Mouse (Mus musculus) gastrocnemius, postnatal 4 days (tissue): Measurements from ENCODE around the gene Fgfr2. TPM values are rescaled to one million over a fixed set of nuclear protein-coding genes. Genes with fewer than 3 reads are reported as not detected.

ENCODE experiments used
- DNase-seq, 2 experiments: peaks; one replicate each; pipeline ENCODE4 v3.0.0; 2021 to 2022; ENCODE audit warnings: low spot score in 2 of 2, mixed read lengths in 2 of 2
- total RNA-seq, 2 experiments: library from RNA; stranded (reverse); gene quantifications; 2 replicates each; pipeline ENCODE4 v1.2.3; 2021

The Fgfr2 gene
- total RNA-seq, 2 experiments from 2014 or later = 6.5 to 8.0 TPM

DNA sequence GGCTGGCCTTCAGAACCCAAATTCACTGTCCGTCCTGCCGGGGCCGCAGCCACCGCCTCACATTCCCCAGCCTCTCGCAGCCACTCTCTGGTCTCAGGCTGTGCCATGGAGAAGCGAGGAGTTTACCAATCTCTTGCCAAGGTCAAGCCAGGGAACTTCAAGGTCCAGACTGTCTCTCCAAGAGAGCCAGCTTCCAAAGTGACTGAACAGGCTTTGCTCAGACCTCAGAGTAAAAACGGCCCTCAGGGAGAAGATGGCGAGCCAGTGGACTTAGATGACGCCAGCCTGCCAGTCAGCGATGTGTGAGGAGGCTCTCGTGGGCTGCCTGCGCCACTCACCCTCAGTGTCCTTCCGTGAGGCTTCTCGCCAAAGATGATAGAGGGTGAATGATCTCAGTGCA, 2212.3 kb downstream of the Fgfr2 start:
- DNase-seq = no peak

DNA sequence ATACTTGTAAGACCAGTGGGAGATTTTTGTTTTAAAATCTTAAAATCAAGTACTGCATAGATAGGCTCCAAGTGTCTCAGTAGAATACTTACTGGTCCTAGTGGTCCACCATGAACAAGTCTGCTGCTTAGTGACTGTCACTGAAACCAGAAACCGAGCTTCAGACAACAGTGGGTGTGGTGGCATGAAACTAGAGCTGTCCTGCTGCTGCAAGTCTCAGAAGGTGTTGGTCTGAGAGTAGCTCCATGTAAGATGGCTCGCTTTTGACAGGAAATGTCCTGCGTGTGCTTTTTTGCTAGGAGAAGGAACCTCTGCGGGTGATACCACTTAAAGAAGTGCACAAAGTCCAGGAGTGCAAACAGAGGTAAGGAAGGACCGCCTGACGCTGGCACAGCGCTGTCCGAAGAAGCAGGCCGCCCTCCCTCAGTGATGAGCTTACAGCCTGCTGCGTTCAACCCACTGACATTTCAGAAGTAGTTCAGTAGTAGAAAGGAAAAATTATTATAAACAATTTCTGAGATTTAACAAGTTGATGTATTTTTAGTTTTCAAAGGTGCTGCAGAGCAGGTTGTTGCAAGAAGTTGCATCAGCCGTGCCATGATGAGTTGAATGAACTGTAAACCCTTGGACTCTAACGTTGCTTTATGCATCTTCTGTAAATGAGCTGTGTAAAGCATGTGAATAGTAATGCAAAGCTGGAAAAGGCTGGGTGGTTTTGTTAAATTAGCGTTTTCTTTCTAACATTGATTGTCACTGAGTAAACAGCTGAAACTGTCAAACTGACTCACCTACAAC, 2218.4 kb downstream of the Fgfr2 start:
- no peak for DNase-seq

DNA sequence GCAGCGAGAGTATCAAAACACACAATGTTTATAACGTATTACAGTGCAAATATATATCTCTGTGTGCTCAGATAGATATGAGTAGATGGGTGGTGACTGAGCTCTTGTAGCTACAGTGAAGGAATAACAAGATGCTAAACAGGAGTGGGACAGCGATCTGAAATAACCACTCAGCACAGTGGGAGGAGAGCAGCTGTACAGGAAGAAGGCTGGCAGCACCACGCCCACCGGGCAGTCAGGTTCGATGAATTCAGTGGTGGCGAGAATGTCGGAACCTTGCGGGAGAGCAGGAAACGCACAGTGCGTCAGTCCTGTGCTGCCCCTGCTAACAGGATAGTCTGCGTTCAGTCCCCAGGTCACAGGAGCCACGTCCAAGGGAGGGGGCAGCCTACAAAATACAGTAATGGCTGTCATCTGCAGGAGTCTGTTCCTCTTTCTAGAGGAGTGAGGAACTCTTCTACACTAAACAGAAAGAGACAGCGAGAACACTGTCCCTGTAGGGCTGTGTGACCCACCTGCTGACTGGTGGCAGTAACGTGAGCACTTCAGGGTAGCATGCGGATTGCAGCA, 2219.6 kb downstream of the Fgfr2 start:
- peak in 1 of 2 experiments; percentile 18 for DNase-seq

DNA sequence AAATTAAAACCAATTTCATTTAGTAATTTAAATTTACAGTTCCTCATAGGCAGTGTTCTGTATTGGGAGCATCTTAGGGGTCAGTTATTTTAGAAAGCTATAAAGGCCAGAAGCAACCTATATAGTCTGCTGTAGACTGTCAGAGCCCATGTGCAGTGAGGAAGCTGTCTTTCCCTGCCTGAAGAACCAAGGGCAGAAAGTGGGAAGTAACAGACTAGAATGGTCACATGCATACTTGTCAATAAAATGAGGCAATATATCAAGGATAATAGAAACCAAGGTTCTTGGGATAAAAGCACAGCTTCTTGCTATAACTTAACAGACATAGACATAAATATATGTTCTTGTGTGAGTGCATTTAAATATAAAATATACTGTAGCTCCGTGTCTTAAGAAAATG, 2220.2 kb downstream of the Fgfr2 start:
- DNase-seq = no peak

DNA sequence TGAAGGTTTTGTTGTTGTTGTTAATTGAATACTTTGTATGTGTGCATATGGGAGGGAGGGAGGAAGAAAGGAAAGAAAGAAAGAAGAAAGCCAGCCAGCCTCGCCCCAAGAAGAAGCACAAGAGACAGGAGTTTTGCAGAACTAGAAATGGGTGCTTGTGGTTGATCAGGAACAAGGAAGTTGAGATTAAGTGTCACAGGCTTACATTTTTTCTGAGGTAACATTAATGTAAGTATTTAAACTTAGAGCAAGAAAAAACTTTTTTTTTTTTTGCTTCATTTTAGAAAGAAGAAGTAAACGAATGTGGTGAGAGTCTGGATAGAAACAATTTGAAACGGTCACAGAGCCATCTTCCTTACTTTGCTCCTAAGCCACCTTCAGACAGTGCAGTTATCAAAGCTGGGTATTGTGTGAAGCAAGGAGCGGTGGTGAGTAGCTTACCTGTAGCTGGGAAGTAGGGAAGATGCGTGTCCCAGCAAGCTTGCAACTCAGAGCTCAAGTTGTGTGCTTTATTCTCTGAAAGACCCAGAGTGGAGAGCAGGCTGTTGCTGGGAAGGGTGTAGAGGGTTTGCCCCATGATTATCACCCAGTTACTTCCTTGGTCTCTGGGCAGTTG, 2222.8 kb downstream of the Fgfr2 start:
- DNase-seq = no peak

DNA sequence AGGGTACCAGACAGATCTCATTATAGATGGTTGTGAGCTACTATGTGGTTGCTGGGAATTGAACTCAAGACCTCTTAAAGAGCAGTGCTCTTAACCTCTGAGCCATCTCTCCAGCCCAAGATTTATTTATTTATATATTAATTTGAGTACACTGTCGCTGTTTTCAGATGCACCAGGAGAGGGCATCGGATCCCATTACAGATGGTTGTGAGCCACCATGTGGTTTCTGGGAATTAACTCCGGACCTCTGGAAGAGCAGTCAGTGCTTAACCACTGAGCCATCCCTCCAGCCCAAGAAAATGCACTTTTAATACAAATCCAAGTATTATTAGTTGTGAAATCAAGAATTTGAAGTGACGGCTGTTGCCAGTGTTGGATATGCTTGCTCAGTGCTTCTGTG, 2224.8 kb downstream of the Fgfr2 start:
- no peak for DNase-seq

DNA sequence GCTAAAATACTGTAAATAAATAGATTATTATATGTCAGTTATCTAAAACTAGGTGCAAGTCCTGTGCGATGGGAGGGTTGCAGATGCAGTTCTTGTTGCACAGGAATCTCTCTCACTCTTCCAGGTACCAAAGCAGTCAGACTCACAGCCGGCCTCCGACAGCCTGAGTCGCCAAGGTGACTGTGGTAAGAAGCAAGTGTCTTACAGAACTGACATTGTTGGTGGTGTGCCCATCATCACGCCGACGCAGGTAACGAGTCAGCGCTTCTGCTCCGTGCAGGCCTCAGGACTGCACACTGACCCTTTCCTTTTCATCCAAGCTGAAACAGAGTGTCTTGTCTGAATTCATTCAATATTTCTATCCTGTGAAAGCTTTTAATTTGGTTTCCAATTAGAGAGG, 2225.9 kb downstream of the Fgfr2 start:
- no peak for DNase-seq

DNA sequence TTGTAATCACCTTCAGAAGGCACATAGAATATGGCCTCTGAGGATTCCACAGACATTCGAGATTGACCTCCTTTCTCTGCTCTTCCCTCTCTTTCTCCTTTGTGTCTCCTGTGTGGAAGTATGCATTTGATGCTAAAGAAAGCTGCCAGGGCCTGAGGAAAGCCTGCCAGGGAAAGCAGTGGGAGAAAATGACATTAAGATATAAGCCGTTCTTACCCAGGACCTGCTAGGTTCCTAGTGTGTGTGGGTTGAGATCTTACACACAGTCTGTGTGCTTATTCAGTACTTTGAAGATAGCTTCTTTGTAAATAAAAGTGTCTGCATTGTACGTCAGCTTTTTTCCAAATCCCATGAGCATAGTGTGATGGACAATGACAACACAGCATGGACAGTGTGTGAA, 2227.1 kb downstream of the Fgfr2 start:
- DNase-seq = no peak

DNA sequence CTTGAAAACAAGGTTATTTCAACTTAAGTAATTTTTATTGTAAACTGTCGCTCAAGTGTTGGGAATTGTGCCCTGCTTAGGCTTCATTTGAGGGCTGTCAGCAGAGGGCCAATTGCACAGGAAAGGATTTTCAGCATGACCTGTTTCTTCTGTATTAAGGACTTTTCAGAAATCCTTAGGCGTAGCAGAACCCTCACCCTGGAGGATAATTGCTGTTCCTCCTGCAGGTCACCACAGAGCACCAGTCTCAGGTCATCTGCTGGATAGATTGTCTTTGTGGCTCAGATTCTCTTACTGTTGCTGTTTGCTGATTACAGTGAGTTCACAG, 2227.6 kb downstream of the Fgfr2 start:
- DNase-seq = no peak

DNA sequence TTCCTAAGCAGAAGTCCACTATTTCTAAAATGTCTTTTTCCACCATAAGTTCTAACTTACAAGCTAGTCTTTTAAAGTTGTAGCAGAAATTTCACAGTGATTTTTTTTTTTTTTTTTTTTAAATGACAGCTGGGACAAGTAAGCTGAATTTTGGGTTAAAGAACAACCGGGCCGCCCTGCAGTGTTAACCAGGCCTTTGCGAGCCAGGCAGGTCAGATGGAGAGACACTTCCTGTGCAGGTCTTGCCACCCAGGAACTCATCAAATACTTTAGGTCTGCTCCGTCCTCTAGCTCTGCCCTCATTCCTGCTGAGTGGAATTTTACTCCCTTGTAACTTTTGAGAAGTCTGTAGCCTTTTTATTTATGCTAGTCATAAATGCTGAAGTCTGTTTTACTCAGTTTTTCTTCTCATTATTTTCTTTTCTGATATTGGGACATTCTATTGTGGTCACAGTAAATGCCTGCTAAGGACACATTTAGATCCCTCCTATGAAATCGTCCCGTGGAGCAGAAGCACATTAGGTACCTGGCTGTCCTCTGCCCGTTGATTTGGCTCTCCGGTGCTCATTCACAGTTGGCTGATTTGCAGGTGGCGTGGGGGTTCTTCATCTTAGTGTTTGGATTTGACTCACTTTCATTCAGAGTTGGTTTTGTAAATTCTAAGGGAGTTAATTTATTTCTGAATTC, 2228.1 kb downstream of the Fgfr2 start:
- DNase-seq = no peak

DNA sequence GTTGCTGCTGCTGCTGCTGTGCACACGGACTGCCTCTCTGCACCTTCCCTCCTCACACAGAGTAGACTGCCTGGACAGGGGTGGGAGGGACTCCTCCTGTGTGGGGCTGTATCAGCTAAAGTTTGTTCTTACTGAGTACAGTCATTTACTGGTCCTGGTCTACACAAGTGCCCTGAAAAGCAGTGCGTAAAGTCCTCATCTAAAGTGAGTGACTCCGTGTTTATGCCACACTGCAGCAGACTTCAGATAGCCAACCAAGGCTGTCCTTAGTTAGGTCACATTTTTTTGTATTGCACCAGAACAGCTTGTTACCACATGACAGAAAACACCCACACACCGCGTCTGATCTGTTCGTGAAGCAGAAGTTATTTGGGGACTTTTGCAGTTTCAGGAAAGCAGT, 2230.2 kb downstream of the Fgfr2 start:
- DNase-seq = no peak

DNA sequence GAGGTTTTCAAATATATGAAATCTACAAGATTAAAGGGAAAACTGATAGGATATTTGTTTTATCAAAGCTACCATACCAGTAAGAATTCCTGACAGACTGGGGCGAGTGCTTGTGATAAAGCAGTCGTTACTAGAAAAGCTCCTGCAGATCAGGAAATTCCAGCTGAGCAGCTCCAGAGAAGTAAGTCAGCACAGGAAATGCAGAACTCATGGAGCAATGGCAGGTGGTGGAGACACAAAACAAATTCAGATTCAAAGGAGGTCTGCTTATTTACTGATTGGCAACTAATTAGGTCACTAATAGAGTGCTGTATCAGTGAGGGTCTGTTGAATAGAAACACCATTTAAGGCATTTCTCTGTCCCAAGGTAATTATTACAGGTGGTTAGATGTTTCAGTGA, 2232.3 kb downstream of the Fgfr2 start:
- no peak for DNase-seq

DNA sequence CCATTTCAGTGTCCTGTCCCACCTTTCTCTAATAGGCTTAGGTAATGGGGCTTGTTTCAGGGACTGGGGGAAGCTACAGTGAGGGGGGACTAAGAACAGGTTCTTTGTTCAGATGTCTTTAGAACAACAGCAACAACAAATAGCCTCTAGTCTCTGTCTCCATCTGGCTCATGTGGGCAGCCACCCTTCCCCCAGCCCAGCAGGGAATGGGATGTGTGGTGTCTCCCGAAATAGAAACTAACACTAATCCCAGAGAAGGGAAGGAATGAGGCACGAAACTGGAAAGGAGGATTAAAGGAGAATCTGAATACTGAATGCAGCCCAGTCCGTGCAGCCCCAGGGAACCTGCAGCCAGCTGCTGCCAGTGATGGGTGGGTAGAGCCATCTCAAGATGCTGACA, 2235.2 kb downstream of the Fgfr2 start:
- DNase-seq = no peak

DNA sequence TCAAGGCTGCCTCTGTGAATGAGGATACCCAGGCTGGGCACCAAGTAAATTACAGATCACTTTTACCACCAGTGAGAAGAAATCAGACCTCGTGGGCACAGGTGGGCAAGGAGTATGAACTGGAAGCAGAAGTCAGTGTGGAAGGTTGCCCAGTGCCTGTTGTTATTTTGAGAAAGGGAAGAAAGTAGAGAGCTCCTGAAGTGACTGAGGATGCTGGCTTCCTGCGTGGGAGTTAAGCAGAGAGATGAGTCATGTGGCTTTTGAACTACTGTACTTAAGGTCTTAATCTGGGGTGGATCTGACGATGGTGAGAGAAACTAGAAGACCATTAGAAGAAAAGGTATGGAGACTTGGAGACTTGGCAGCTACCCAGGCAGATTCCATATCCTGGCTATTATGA, 2236.9 kb downstream of the Fgfr2 start:
- no peak for DNase-seq

DNA sequence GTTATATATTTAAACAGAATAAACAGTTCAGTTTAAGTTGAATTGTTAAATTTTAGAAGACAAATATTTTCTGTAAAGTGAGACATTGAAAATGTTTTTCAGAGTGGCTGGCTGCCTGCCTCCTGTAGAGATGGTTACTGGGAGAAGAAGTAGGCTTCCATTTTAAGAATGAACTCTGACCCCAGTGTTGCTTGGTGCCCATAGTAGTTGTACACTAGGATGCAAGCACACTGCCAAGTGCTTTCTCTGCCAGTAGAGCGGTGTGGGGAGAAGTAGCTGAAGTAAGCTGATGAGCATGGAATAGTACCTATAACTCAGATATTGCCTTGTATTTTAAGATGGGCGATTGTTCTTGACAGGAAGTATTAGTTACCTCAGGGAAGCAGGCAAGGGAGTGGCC, 2239.0 kb downstream of the Fgfr2 start:
- DNase-seq = no peak

DNA sequence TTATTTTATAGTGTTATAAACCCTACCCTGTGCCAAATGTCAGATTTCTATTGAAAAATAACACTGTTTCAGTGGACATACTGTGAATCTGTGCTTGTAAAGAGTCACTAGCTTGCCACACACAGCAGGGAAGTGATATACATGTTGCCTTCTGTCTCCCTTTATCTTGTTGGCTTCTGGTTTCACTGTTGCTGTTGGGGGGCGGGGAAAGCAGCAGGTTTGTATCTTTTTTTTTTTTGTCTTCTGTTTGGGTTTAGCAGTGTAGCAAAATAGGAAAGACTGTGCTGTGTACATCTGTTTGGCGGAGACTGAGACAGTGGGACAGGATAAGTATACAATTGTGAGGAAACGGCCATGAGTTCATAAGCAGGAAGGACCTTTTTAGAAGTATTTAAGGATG, 2255.9 kb downstream of the Fgfr2 start:
- no peak for DNase-seq

DNA sequence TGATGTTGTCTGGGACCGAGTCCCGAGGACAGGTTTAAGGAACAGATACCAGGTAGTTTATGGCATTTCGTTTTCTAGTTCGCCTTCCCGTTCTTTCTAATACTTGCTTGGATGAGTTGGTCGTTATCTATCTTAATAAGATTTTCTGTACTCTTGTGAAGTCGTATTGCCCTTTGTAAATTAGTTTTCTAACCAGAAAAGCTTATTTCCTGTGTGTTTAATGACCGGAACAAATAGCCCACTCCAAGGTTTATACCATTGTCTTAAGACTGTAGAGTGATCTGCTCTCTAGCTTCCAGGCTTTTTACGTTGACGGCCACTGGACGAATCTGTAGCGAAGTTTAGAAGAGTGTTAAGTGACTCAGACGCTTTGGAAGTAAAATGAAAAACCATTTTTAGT, 2256.5 kb downstream of the Fgfr2 start:
- no peak for DNase-seq

DNA sequence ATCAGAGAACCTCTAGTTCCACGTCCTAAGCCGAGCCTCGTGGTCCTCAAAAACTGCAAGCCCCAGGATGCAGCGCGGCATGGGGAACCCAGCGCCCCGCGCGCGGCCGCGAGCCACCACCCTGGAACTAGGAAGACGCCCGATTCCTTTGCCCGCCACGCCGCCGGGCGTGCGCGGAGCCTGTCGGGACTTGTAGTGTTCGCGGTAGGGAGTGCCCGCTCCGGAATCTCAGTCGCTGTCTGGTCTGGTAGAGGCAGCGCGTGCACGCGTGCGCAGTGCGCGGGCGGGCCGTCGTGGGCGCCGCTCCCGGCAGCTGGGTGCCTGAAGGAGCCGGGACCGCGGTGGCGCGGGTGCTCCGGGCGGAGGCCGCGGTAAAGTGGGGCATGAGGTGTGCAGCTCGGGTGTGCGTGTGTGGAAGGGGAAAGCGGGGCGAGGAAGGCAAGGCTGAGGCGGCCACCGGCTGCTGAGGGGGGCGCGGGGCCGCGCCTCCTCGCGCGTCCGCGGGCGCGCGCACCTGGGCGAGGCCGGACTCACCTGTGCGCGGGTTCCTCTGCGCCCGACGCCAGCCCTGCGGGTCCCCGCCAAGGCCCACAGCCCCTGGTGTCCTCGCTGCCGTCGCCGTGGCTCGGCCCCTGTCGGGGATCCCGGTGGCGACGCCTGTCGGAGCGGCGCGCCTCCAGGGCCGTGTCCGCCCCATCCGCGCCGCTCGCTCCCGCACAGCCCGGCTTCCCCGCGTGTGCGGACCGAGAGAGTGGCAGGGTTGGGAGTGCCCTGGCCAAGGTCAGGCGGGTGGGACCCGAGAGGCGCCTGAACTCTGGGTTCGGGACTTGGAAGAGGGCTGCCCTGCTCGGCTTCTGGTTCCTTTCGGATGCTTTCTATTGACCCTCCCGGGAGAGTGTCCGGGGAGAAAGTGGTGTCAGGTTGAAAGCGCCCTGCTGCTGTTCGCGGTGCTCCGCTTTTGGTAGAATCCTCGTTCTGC, 2257.2 kb downstream of the Fgfr2 start, which contains the start of gene Plekha1:
Gene Plekha1, plus strand, starts transcription at position 144 of the 979 bp plus-strand sequence.
- peak; percentile 89 to 94 for DNase-seq

DNA sequence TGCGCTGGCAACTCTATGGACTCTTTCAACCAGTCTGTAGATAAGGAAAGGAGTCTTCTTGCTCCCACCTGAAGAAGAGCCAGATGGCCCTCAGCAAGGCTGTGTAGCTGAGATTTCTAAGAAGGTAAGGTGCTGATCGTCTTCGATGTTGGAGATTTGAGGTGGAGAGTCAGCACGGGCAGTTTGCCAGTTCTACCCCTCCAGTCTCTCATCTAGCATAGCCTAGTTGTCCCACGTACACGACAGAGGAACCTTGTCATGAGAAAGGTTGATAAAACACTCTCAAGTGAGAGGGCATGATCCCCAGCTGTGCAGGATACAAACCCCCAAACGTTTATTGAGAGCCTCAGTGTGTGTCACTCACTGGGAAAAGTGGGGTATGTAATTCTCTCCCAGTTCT, 2258.4 kb downstream of the Fgfr2 start:
- no peak for DNase-seq

DNA sequence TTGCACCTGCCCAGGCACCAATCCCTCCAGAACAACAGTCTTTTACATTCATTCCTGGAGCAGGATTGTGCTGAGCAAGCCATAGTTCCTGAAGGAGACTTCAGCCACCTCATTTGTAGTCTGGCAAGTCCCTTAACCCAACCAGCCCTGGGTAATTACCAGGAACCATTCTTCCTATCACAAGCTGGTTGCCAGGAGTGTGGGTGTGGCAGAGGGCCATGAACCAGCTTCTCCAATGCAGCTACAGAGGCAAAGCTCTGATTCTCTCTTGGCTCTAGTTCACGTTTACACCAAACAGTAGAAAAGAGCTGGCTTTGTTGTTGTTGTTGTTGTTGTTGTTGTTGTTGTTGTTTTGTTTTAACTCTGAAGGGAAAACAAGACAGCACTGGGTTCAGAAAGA, 2260.6 kb downstream of the Fgfr2 start:
- DNase-seq = no peak

DNA sequence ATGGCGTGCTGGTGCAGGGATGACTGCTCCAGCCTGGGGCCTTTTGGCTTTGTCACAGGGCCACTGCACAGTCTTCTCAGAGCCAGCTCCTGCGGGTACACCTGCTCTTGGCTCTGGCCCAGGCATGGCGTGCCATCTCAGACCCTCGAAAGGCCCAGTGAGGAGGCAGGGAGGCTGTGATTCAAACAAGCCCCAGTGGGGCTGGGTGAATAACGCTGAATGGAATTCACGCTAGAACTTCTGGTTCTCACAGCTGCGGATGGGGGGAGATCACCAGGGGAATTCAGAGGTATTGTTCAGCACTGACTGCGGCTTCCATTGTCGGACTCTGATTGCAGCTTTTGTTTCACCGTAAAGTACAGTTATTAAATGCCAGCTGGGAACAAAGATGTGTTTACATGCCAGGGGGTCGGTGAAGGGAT, 2262.4 kb downstream of the Fgfr2 start:
- DNase-seq = peak in 1 of 2 experiments; percentile 16
